Mouse (Mus musculus) myocyte (in vitro differentiated cells): ENCODE measurements around the gene Wdfy4.

Experiments
- CEBPB ChIP-seq: IDR thresholded peaks from 2 replicates; pipeline ENCODE4 v1.6.1; 2011; ENCODE audit warnings: mild to moderate bottlenecking, moderate library complexity; ENCODE audit not compliant: poor library complexity, insufficient read depth, severe bottlenecking
- E2F4 ChIP-seq: IDR thresholded peaks from one replicate; pipeline ENCODE4 v1.6.1; 2011; ENCODE audit warnings: mild to moderate bottlenecking, control low read depth, moderate library complexity; ENCODE audit not compliant: insufficient read depth
- MAX ChIP-seq: IDR thresholded peaks from one replicate; pipeline ENCODE4 v1.6.1; 2011; ENCODE audit warnings: low read depth, mild to moderate bottlenecking, control low read depth
- MYOD1 ChIP-seq, 3 experiments: IDR thresholded peaks; one replicate each; pipeline ENCODE4 v1.6.1; 2011; ENCODE audit warnings: control low read depth in 2 of 3, low read depth in 2 of 3, mild to moderate bottlenecking in 2 of 3, moderate library complexity in 1 of 3; ENCODE audit not compliant: insufficient read length in 2 of 3, control insufficient read depth in 1 of 3
- MYOG ChIP-seq, 3 experiments: IDR thresholded peaks; one replicate each; pipeline ENCODE4 v1.6.1; 2011; ENCODE audit warnings: control low read depth in 2 of 3, low read depth in 2 of 3, mild to moderate bottlenecking in 2 of 3; ENCODE audit not compliant: insufficient read length in 2 of 3, control insufficient read depth in 1 of 3, insufficient read depth in 1 of 3
- POLR2A ChIP-seq: IDR thresholded peaks from one replicate; pipeline ENCODE4 v1.6.1; 2011; ENCODE audit warnings: low read depth, mild to moderate bottlenecking, control low read depth, moderate library complexity; ENCODE audit not compliant: insufficient read length
- POLR2AphosphoS2 ChIP-seq: IDR thresholded peaks from one replicate; pipeline ENCODE4 v1.6.1; 2011; ENCODE audit warnings: low read depth, control low read depth; ENCODE audit not compliant: insufficient read length
- SRF ChIP-seq: IDR thresholded peaks from one replicate; pipeline ENCODE4 v1.6.1; 2011; ENCODE audit warnings: low read depth; ENCODE audit not compliant: control insufficient read depth, insufficient read length
- TCF12 ChIP-seq: IDR thresholded peaks from one replicate; pipeline ENCODE4 v1.6.1; 2011; ENCODE audit warnings: mild to moderate bottlenecking, control low read depth; ENCODE audit not compliant: poor library complexity, insufficient read depth, severe bottlenecking
- TCF3 ChIP-seq: IDR thresholded peaks from one replicate; pipeline ENCODE4 v1.6.1; 2011; ENCODE audit warnings: low read depth, control low read depth; ENCODE audit not compliant: insufficient read length
- USF1 ChIP-seq: IDR thresholded peaks from one replicate; pipeline ENCODE4 v1.6.1; 2011; ENCODE audit warnings: low read depth, mild to moderate bottlenecking, control low read depth, moderate library complexity

DNA sequence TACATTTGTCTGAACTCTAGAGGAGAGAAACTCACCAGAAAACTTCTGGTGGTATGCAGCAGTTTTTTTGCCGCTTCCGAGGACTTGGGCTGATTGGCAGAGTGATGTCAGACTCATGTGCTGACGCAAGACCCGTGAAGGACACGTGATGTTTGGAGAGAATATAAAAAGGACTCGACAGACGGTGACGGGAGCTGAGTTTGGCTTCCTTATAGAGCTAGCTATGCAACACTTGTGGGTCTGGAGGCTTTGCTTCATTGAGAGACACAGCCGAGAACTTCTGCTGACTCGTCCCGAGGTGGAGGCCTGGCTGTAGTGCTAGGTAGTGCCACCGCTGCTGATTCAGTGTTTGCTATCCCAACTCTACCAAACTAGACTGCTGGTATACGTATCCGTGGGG lies 18.5 kb upstream of the Wdfy4 start:
- TF ChIP-seq POLR2A (no peak), CEBPB (no peak), POLR2AphosphoS2 (no peak), USF1 (no peak), MAX (no peak), TCF12 (no peak), E2F4 (no peak), SRF (no peak), MYOG (IDR thresholded peaks at IDR 0.05; ENCODE audit: control insufficient read depth in 1 of 3, insufficient read depth in 1 of 3, insufficient read length in 2 of 3, low read depth in 2 of 3) (no peak), TCF3 (no peak), MYOD1 (IDR thresholded peaks at IDR 0.05; ENCODE audit: control insufficient read depth in 1 of 3, insufficient read length in 2 of 3, low read depth in 2 of 3) (no peak)
